Mouse (Mus musculus): ENCODE results near the gene CN725425.
A peak's percentile ranks its signal among the peaks of the same experiment; 100 is the strongest.

The CN725425 gene

DNA sequence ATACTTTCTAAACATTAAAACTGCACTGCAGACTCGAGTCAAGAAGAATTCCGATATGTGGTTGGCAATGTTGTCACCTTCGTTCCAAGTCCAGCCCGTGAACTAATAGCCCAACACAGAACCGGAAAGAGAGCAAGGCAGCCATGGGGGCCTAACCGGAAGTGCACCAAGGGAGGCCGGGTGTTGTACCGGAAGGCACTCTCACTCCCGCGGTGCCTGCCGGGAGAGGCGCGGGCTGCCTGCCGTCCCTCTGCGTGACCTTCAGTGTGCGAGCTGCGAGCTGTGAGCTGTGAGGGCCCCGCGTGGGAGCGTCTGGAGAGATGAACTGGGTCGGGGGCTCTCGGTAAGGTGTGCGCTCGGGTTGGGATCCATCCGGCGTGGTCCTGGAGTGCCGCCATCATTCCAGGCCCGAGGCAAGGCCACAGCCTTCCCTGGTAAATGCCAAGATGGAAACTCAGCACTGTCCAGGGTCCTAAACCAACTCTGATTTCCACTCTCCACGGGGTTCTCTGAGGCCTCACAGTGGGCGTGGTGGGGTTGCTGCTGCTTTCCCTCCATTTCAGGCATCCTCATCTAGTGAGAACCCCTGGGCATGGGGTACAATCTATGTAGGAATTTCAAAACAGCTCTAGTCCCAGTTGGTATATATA is at the start of gene CN725425:
Gene CN725425, plus strand, starts transcription at position 239 of the 650 bp plus-strand sequence.
- DNase-seq (ENCODE audit: low read depth) = no peak

- no peak for DNase-seq (ENCODE audit: low read depth)
These were observed 46.7 kb upstream of the CN725425 start for GRCm38 (mm10) chr15:91152592-91152991.

DNA sequence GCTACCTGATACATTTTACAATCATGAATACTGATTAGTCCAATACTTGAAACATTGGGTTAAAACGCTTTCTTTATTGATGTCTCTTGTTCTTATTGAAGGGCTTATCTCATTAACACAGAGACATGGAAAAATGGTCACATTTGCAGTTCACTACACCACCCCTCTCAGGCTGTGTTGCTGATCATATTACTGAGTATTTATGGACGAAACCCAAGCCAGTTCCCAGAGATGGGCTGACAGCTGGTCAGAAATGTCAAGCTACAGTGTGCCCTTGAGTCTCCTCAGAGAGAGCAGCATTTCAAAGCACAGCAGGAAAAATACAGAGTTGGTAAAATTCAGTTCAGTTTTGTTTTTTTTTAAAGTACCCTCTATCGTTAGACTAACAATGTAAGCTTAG is 46.0 kb upstream of the CN725425 start:
- no peak for DNase-seq (ENCODE audit: low read depth)

DNA sequence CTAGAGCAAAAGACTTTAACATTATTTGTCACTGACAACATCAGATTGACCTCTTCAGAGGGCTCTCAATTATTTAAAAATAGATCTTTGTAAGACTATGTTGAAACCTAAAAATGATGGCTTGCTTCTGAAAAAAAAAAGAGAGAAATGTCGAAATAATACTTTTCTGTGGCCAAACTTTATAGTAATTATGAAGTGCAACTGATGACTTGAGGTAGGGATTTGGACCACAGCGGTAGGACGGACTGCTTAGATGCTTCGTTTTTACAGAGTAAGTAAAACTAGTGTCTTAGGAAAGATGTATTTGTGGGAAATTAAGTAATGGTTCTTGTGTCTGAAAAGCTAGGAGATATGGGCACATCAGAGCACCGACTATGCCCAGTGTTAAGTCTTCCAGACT is 38.1 kb upstream of the CN725425 start:
- DNase-seq (ENCODE audit: low read depth) = no peak

DNA sequence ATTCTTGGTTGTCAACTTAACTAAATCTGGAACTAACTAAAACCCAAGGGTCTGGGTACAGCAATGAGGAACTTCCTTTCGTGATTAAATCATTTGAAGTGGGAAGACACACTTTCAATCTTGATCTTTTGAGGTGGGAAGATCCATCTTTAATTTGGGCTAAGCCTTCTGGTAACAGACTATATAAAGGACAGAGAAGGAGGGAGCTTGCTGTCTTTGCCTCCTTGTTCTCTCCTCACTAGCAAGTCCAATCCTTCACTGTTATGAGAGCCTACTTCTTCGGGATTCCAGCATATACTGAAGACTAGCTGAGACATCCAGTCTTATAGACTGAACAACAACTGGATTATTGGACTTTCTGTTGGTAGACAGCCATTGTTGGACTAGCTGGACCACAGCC is 35.8 kb upstream of the CN725425 start:
- no peak for DNase-seq (ENCODE audit: low read depth)

DNA sequence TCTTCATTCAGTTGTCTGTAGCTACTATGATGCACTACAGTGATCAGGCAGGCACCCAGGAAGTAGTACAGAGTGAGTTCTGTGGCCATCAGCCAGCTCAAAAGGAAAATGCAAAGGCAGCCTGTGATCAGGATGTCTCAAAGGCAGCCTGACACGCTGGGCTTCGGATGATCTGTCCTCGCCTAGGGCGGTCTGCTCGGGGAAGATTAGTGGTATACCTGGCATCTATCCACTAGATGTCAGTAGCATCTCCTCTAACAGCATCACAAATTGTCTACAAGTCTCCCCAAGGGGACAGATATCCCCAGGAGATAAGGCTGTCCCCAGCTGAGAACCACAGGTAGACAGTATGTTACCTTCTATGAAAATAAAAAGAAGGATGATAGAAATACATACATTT is 34.3 kb upstream of the CN725425 start:
- peak; percentile 13 for DNase-seq (ENCODE audit: low read depth)

GRCm38 (mm10) chr15:91167850-91168562 is 31.3 kb upstream of the CN725425 start:
- peak; percentile 47 for DNase-seq (ENCODE audit: low read depth)

DNA sequence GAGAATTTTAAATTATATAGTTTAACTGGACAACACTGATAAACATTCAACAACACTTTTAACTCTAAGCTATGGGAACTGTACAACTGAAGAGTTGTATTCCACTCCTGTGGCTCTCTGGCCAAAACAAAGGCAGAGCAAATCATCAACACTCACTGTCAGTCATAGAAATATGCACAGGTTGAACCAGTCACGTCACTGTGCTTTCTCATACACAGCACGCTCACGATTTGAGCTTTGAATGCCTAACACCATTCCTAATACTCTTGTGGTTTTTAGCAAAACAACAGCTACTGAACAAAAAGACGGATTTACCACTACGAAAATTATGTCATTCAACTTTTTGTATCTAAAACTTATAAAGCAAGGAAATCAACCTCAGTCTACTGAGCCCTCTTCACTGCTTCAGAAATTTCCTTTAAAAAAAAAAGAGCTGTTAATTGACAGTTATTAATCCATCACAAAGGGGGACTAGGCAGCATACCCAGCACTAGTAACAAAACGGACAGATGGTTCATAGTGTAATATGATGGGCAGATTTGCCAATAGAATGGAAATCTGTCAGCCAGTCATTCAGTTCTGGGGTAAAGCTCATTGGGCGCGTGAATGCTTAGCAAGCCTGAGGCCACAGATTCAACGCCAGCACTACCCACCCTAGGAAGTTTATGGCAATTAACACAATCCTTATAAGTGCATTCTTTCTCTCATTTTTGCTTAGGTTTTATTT is 28.5 kb upstream of the CN725425 start:
- DNase-seq (ENCODE audit: low read depth) = no peak

- no peak for DNase-seq (ENCODE audit: low read depth)
These were observed 28.0 kb upstream of the CN725425 start for GRCm38 (mm10) chr15:91171332-91171731.

DNA sequence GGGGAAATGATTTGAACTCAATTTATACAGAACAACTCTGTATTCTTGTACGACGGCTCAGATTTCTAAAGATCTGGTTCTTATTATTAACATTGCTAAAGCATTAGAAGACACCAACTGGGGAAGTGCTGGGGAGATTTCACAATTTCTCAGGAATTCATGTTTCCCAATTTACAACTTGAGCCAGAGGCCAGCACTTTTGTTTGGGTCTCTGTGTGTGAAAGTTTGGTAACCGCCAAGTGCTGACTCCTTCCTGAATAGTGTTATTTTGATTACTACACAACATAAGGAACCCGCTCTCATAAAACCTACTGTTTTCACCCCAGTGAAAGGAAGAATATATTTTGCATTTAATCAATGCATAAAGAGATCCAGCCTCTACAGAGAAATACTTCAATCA is 27.1 kb upstream of the CN725425 start:
- DNase-seq (ENCODE audit: low read depth) = peak; percentile 57

- peak; percentile 62 for DNase-seq (ENCODE audit: low read depth)
These were observed 20.5 kb upstream of the CN725425 start for GRCm38 (mm10) chr15:91178656-91179314.

- DNase-seq (ENCODE audit: low read depth) = peak; percentile 17
These were observed 19.2 kb upstream of the CN725425 start for GRCm38 (mm10) chr15:91179911-91180622.

GRCm38 (mm10) chr15:91186358-91186757 is 12.9 kb upstream of the CN725425 start:
- no peak for DNase-seq (ENCODE audit: low read depth)

DNA sequence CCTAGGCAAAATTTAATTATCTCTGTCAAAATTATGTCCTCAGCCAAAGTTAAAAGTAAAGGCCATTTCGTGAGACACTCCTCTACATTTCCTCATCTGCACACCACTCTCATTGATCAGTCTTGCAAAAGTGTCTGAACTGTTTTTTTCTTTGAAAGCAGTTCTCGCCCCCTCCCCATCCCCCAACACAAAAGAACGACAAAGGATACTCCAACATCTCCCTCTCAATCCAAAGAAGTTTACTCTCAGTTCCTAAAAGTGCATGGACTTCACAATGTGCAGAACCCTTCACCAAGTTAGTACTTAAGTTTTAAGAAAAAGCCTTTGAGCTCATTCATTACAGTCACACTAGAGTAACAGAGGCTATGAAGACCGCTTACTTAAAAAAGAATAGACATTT is 9.3 kb upstream of the CN725425 start:
- no peak for DNase-seq (ENCODE audit: low read depth)

DNA sequence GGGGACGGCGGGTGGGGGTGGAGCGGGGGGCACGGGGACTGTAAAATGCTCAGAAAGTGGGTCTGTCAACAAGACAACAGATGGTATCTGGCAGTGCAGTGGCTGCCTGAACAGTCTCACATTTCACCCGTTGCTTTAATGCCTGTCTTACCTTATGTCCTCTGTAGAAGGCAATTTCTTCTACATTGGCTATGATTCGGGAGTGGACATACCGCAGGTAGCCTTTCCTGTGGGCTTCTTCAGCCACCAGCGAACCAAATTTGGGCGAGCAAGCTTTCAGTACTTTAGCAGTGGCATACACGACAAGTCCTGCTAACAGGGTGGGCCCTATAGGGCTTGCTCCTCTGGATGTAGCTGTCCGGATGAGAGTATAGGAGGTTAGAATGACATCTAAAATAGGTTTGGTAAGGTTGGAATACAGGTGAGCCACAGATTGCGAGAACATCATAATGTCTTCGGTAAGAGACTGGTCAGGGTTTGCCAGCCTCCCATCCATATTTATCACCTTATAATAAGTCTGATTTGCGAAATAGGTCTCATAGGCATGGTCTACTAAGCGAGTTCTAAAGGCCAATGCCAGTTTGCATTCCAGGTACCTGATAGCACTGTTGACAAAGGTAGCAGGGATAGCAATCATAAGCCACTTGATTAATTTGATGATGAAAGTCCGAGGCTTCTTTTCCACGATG is 8.6 kb upstream of the CN725425 start:
- DNase-seq (ENCODE audit: low read depth) = no peak

- DNase-seq (ENCODE audit: low read depth) = peak; percentile 7
These were observed 7.7 kb upstream of the CN725425 start, which contains the start of gene Abcd2 for GRCm38 (mm10) chr15:91191412-91192222. TSS of gene Abcd2 (minus strand) at chr15:91191799.

DNA sequence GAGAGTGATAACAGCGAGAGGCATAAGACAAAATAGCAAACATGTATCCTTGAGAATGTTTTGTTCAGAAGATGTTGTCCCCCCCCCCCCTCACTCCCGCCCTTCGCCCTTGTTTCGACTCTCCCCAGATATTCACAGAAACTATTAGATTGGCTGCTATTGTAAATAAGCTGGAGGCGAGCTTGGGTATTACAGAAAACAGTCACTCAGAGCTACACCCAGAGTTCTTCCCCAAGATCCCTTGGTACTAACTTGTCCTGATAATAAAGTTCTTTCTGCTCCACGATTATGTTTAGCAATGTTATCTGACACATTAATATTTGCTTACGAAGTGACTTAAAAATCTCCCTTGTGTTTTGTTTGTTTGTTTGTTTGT is 7.1 kb upstream of the CN725425 start:
- DNase-seq (ENCODE audit: low read depth) = no peak

DNA sequence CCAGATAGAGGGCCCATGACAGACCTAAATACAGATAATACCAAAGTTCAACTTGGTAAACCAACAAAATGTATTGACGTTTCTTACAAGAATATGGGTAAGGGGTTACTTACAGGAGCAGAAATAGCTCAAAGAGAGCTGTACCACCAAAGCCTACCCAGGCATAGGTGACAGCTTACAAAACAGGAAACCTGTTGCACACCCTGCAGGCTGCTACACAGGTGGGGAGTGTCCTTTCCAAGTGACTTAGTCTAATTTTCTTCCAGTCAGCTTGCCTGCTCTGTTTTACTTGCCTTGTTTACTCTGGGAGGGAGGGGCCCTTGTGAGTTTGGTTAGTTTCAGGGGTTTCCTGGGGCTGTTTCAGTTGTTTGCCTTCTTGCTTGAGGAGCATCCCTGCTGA is 1.5 kb downstream of the CN725425 start:
- no peak for DNase-seq (ENCODE audit: low read depth)

- no peak for DNase-seq (ENCODE audit: low read depth)
These were observed 3.2 kb downstream of the CN725425 start for GRCm38 (mm10) chr15:91202486-91202885.

DNA sequence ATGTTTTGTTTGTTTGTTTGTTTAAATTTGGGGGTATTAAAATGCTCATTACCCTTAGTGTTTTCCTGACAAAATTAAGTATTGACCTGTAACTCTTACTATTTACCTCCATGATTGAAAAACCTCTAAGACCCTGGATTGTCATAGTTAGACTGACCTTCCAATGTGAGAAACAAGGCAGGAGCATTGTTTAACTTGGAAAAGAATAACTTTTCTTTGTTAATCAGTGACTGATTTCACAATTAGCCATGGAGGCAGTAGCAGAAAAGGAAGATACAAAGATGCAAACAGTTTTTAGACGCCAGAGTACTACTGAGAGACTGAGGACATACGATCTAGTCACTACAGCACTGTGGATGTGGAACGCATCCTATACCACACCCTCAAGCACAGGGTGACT is 4.2 kb downstream of the CN725425 start:
- no peak for DNase-seq (ENCODE audit: low read depth)

Data from 416B (cell line).